In genomic region chr19:46477432-46477845, GRCm38 (mm10) we compare ENCODE assay signal across 12 mouse cellular contexts. TPM values are rescaled to one million over a fixed set of nuclear protein-coding genes. Genes with fewer than 3 reads are reported as not detected.
A peak's percentile ranks its signal among the peaks of the same experiment; 100 is the strongest.
DNase-seq lines count a peak whose midpoint lies in the region; ATAC-seq and TF ChIP-seq lines count a peak whose summit lies in the region.
"Had no signal": no experiment of that assay in that cellular context is flagged by ENCODE, and none has a peak within 500 bp of the region (broad histone marks: within the 10 kb centered on the region; RNA-seq: fewer than 3 reads in every experiment).

No protein-coding gene starts in this region.

- peak; percentile 56 for DNase-seq in heart, adult 8-10 months (ENCODE audit: low spot score)
- no peak for DNase-seq in heart, postnatal 36 days
- peak; percentile 24 for DNase-seq in retina, postnatal 1 day
- no peak for DNase-seq in retina, embryonic 14.5 days (ENCODE audit: low spot score)
- DNase-seq in stomach, postnatal 0 days (ENCODE audit: low spot score) = no peak
- DNase-seq: thymus, adult 18-20 months had no signal

- WGBS in hindbrain, embryonic 15.5 days = 26% methylated on average over 10 of the region's 10 CpGs
- 44% methylated on average over 9 of the region's 10 CpGs for WGBS in stomach, postnatal 0 days

- no peak for TF ChIP-seq EP300 in stomach, postnatal 0 days (optimal IDR thresholded peaks at IDR 0.05)

- peaks cover 31% of the 10 kb centered on the region for H3K4me1 ChIP-seq in hindbrain, embryonic 15.5 days (replicated peaks)
- peaks cover 21% of the 10 kb centered on the region for H3K4me1 ChIP-seq in stomach, postnatal 0 days (replicated peaks; ENCODE audit: control insufficient read depth, insufficient read depth)

- H3K9me3 ChIP-seq in hindbrain, embryonic 15.5 days = no peaks in the 10 kb centered on the region
- no peaks in the 10 kb centered on the region for H3K9me3 ChIP-seq in stomach, postnatal 0 days (ENCODE audit: control insufficient read depth, low read length)
- H3K9me3 ChIP-seq: heart, embryonic 15.5 days; limb, embryonic 13.5 days; neural tube, embryonic 12.5 days had no signal

- TF ChIP-seq CTCF in stomach, postnatal 0 days (IDR thresholded peaks at IDR 0.05; ENCODE audit: low read depth) = no peak

- peak overlapping the region; percentile 37; the same call in 1 of the 2 replicates for H3K27ac ChIP-seq in hindbrain, embryonic 15.5 days (replicated peaks)
- peak overlapping the region; percentile 35; the same call in 1 of the 2 replicates for H3K27ac ChIP-seq in stomach, postnatal 0 days (replicated peaks)
- H3K27ac ChIP-seq: limb, embryonic 13.5 days; neural tube, embryonic 12.5 days had no signal

- no peak overlapping the region for H3K4me2 ChIP-seq in hindbrain, embryonic 15.5 days
- H3K4me2 ChIP-seq in stomach, postnatal 0 days (replicated peaks; ENCODE audit: low read depth) = no peak overlapping the region
- H3K4me2 ChIP-seq: heart, embryonic 15.5 days; limb, embryonic 13.5 days; neural tube, embryonic 12.5 days had no signal

- ATAC-seq in hindbrain, embryonic 15.5 days (ENCODE audit: low FRiP score, low read depth) = peak; percentile 49
- ATAC-seq in stomach, postnatal 0 days (ENCODE audit: low FRiP score, low TSS enrichment) = no peak
- no peak for ATAC-seq in granulocyte monocyte progenitor cell, adult 5-6 weeks (replicated peaks; ENCODE audit: poor library complexity, severe bottlenecking)
- no peak for ATAC-seq in cerebellum, adult (ENCODE audit: insufficient number of reproducible peaks, low FRiP score, low TSS enrichment)

- no peak overlapping the region for H3K9ac ChIP-seq in hindbrain, embryonic 15.5 days
- no peak overlapping the region for H3K9ac ChIP-seq in stomach, postnatal 0 days (ENCODE audit: low read length)
- H3K9ac ChIP-seq: heart, embryonic 15.5 days; limb, embryonic 13.5 days; neural tube, embryonic 12.5 days had no signal

- no peak overlapping the region for H3K4me3 ChIP-seq in hindbrain, embryonic 15.5 days
- no peak overlapping the region for H3K4me3 ChIP-seq in stomach, postnatal 0 days (ENCODE audit: low read depth, low read length)
- H3K4me3 ChIP-seq: heart, embryonic 15.5 days; limb, embryonic 13.5 days; neural tube, embryonic 12.5 days had no signal

- no peaks in the 10 kb centered on the region for H3K27me3 ChIP-seq in hindbrain, embryonic 15.5 days
- no peaks in the 10 kb centered on the region for H3K27me3 ChIP-seq in stomach, postnatal 0 days (ENCODE audit: control insufficient read depth, insufficient read depth, low read length)
- H3K27me3 ChIP-seq: heart, embryonic 15.5 days; limb, embryonic 13.5 days; neural tube, embryonic 12.5 days had no signal

- peaks cover 6% of the 10 kb centered on the region; the same call in 1 of the 2 replicates for H3K36me3 ChIP-seq in hindbrain, embryonic 15.5 days
- peaks cover 5% of the 10 kb centered on the region for H3K36me3 ChIP-seq in stomach, postnatal 0 days (ENCODE audit: control insufficient read depth, insufficient read depth, low read length)

- intact Hi-C loops in heart, postnatal 36 days (cut with DNase I) = loop anchor here (2.0 kb wide), 1 partner anchor 21 kb away; no protein-coding TSS in a partner anchor

RNA-seq across cellular contexts. Expression of gene Trim8, which starts 24.1 kb away (rescaled TPM):
- total RNA-seq in heart, adult 8-10 months (2022) = 10 to 100 TPM; 31.5 to 38.8 (median 37.6) TPM
- total RNA-seq in heart, postnatal 36 days (2021) = 10 to 100 TPM; 38.7 to 40.0 TPM
- polyA plus RNA-seq in hindbrain, embryonic 15.5 days (2015; fragmentation: Nextera tagmentation; extraction: Ambion mirVana) = 27.8 and 31.9 TPM in 2 replicates
- 15.1 and 16.4 TPM in 2 replicates for polyA plus RNA-seq in stomach, postnatal 0 days (2015; fragmentation: Nextera tagmentation; extraction: Ambion mirVana)
- 10.9 and 13.9 TPM in 2 replicates for total RNA-seq in granulocyte monocyte progenitor cell, adult 5-6 weeks (2014; fragmentation: Nextera tagmentation)
- total RNA-seq in granulocyte monocyte progenitor cell, adult 5-6 weeks (2017) = 12.2 and 13.6 TPM in 2 replicates

Comparison
In these comparisons a context has a peak if more than half of its experiments do, and no peak if none do; other contexts are left out.
1. DNase-seq: peak in heart, adult 8-10 months (single experiment) and retina, postnatal 1 day (single experiment); none in heart, postnatal 36 days (0 of 2), retina, embryonic 14.5 days (single experiment) and stomach, postnatal 0 days (single experiment).